Mouse (Mus musculus) CH12.LX (cell line): ENCODE measurements around the gene Zcchc8.
A peak's percentile ranks its signal among the peaks of the same experiment; 100 is the strongest.

Source experiments
- CHD2 ChIP-seq: IDR thresholded peaks from 2 replicates; pipeline ENCODE4 v1.6.1; 2011; ENCODE audit warnings: low read length, improper control_type of control experiment
- CTCF ChIP-seq, 2 experiments: IDR thresholded peaks in 1 of 2; conservative IDR thresholded peaks in 1 of 2; 2 replicates each; pipeline ENCODE4 v1.5.1; 2011 to 2012; ENCODE audit warnings: low read depth in 2 of 2, low read length in 2 of 2, improper control_type of control experiment in 1 of 2, inconsistent platforms in 1 of 2, mild to moderate bottlenecking in 1 of 2, moderate library complexity in 1 of 2
- EP300 ChIP-seq: IDR thresholded peaks from 2 replicates; pipeline ENCODE4 v1.6.1; 2011; ENCODE audit warnings: low read length, improper control_type of control experiment
- KAT2A ChIP-seq: IDR thresholded peaks from 2 replicates; pipeline ENCODE4 v1.6.1; 2012; ENCODE audit warnings: low read length, improper control_type of control experiment, inconsistent platforms; ENCODE audit not compliant: insufficient replicate concordance
- MYC ChIP-seq: IDR thresholded peaks from 2 replicates; pipeline ENCODE4 v1.6.1; 2011; ENCODE audit warnings: low read depth, mild to moderate bottlenecking, improper control_type of control experiment, low read length
- POLR2A ChIP-seq: IDR thresholded peaks from 2 replicates; pipeline ENCODE4 v1.6.1; 2011; ENCODE audit warnings: low read depth, mild to moderate bottlenecking, improper control_type of control experiment, low read length
- ZC3H11A ChIP-seq: IDR thresholded peaks from 2 replicates; pipeline ENCODE4 v1.6.1; 2012; ENCODE audit warnings: low read depth, mild to moderate bottlenecking, inconsistent platforms, low read length, improper control_type of control experiment

DNA sequence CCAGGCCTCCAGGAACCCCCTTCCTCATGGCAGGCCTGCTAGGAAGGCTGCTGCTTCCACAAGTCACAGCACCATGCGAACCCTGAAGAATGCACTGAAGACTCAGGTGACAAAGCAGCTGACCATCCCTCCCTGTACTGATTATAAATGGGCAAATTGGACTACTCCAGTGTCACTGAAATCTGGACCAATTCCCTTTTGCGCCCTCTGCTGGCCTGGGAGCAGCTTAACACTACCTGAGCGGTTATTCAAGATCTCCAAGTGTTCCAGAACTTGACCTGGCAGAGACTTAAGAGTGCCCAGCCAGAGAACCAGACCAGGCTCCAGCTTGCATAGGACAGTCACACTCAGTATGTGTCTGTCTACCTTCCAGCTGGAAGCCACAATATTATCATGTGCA lies 21.7 kb downstream of the Zcchc8 start:
- TF ChIP-seq CHD2 (no peak), CTCF (conservative IDR thresholded peaks at IDR 0.05 in 1 of 2, IDR thresholded peaks at IDR 0.05 in 1 of 2; ENCODE audit: low read depth in 2 of 2, low read length in 2 of 2) (peak; percentile 69 to 83), EP300 (no peak), MYC (no peak), ZC3H11A (no peak), KAT2A (no peak), POLR2A (no peak)
